Mouse (Mus musculus) inflammation-experienced regulatory T-cells (primary cell): ENCODE measurements around the gene Hhipl2. TPM values are rescaled to one million over a fixed set of nuclear protein-coding genes. Genes with fewer than 3 reads are reported as not detected.

Experiments
- polyA plus RNA-seq, 2 experiments: library from polyadenylated mRNA; unstranded; fragments of 100-300 nt; shearing (Covaris generic); gene quantifications; one replicate each; pipeline ENCODE4 v1.2.1; 2017

Gene Hhipl2
- polyA plus RNA-seq, result under 1 TPM in 1 of 2 experiments, not detected in 1; 0.64 TPM

DNA sequence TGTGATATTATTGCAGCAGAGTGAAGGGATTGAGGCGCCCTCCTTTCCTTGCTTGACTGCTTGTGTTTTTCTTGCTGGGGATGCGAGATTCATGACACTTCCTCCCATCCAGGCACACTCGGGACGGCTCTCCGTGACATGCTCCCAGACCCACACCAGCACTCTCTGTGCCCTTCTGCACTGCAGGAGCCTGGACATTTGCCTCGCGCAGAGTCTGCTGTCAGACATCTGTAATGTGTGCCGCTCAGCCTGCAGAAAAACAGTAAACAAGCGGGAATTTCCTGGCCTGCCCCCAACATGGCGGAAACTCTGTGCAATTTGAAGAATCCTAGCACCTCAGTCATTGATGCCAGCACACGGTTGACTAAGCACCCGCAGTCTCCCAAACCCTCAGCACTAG lies at the start of gene Hhipl2:
Gene Hhipl2 (plus strand): TSS at position 343 of the 400 bp plus-strand sequence.

DNA sequence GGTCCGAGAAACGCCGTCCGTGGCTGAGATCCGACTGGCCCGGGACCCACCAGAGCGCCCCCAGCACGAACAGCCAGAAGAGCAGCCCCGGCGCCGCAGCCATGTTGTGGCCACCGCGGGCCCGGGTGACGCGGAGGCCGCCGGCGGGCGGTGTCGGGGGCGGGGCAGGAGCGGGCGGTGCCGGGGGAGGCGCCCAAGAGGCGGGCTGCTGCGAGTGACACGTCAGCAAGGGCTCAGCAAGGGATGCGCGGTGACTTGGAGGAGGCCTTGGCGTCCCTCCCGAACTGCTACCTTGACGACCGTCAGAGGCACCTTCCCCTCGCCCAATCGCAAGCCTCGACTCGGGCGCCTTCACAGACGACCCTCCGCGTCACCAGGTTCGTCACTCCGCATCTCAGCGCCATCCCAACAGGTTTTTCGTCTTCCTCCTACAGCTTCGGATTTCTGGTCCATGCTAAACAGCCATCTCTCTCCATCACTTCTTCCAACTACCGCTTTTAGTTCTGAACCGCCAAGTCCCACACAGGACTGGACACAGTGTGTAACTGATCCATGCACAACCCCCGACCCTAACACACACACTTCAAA lies 48.5 kb upstream of the Hhipl2 start, which contains the start of gene Mia3:
Gene Mia3 (minus strand): TSS at position 127 of the 588 bp plus-strand sequence.

DNA sequence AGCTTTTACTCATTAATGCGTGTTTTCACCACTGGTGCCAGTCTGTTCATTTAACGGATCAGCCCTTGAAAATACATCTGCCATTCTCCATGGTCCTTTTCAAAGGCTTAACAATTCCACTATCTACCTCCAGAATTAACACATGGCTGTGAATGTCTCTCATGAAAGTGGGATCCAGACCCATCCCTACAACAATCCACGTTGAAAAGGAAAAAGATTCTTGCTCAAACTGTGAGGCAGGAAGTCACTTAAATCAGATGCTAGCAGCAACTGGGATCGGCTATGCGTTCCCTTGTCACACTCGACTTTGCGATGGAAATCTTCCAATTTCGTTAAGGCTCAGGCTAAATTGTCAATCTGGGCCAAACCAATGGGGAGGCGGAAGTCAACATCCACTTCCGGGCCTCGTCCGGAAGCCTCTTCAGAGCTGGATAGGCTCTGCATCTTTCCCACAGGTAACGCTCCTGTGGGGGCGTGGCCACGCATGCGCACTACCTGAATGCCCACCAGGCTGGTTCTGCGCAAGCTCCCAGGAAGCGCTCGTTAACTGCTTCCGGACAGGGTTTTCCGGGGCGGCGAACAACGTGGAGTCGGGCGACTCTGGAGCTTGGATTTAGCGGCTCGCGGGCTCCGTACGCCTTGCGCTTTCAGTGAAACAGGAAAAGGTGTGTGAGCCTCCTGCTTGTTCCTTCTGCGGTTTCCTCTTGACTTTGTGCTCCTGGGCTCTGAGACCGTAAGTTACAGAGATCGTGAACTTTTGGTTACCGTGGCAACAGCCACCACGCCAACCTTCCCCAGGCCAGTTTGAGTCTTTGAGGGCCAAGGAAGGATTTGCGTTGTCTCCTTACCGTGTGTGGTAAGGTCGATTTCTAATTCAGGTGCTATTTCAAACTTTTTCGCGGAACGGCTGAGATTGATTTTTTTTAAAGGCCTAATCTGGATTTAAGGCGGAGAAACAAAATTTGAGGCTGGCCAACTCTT lies 29.3 kb upstream of the Hhipl2 start, which contains the start of gene Taf1a:
Gene Taf1a (plus strand): TSS at position 556 of the 981 bp plus-strand sequence.

Other genes starting within 250 kb of the Hhipl2 start
- 10 to 100 TPM; 11.7 to 17.3 TPM for gene Disp1, start 196.7 kb upstream of the Hhipl2 start, polyA plus RNA-seq
- 10 to 100 TPM; 22.1 to 26.8 TPM for gene Aida, start 121.6 kb upstream of the Hhipl2 start, polyA plus RNA-seq
- gene Brox, start 120.9 kb upstream of the Hhipl2 start, polyA plus RNA-seq, result 10 to 100 TPM; 51.2 to 61.4 TPM
- 100 to 1,000 TPM; 158 to 194 TPM for gene Mia3, start 48.7 kb upstream of the Hhipl2 start, polyA plus RNA-seq
- gene Taf1a, start 29.2 kb upstream of the Hhipl2 start, polyA plus RNA-seq, result 10 to 100 TPM; 31.2 to 45.1 TPM